Mouse (Mus musculus): ENCODE data around the gene Ypel4.
A peak's percentile ranks its signal among the peaks of the same experiment; 100 is the strongest.
"Not testable (repeated sequence)": the region's sequence is repeated elsewhere in the genome, so short reads cannot be mapped to it uniquely, and the experiment has no call there.

Ypel4 gene

GRCm38 (mm10) chr2:84728191-84728590 lies 5.7 kb upstream of the Ypel4 start:
- DNase-seq (ENCODE audit: low spot score), result not testable (repeated sequence)

DNA sequence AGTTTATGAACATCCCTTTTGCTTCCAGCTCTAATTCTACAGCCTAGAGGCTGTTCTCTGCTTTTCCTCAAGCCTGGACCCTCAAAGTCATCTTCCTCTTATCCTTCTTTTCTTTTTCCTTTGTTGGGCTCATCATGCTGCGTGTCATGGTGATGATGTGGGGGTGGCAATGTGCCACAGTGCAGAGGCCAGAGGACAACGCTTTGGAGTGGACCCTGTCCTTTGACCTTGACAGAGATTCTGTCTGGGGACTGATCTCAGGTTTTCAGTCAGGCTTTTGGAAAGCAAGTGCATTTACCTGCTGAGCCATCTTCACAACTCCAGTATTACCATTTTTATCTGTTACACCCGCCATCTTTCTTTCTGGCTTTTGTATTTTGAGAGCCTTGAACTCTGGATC lies 2.7 kb upstream of the Ypel4 start:
- no peak for DNase-seq (ENCODE audit: low spot score)

- DNase-seq (ENCODE audit: low spot score), result no peak
Observed at GRCm38 (mm10) chr2:84732394-84732793, 1.5 kb upstream of the Ypel4 start.

GRCm38 (mm10) chr2:84734351-84734864 lies 550 bp downstream of the Ypel4 start:
- no peak for DNase-seq (ENCODE audit: low spot score)

DNA sequence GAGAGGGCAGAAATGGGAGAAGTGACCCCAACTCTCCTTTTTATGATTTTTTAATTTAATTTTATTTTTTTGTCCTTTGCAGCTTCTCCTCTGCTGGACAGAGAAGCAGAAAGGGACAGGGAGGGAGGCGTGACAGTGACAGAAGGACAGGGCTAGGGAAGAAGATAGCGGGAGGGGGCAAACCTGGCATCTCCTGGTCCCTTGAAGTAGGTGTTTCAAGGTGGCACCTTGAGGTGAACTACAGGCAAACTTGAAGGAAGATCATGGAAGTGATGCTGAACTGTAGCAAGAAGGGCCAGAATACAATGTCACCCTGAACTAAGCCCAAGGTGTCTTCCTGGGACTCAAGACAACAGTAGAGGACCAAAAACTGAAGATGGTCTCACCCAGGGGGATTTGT lies 1.1 kb downstream of the Ypel4 start:
- no peak for DNase-seq (ENCODE audit: low spot score)

DNA sequence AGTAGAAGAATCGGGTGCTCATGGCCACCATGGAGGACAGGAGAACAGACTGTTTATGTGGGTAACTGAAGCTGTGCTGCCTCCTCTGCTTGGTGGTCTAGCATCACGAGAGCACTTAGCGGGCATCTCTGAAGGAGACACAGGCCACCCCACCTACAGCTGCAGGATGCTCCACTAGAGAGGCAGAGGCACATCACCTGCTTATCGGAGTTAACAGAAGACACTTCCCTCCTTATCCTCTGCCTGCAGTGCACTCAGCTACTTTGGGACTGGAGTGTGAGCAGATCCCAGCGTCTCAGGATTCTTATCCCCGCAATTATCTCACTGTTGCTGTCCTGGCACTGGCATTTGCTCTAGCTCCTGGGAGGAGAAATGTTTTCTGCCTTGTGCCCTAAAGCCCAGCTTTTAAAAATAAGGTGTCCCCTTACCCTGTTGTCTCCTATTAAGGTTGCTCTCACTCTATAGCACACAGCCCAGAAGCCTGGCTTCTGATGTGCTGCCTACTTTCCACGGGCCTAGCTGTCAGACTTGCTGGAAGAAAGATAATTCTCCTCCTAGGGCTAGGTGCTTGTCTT lies 1.6 kb downstream of the Ypel4 start:
- no peak for DNase-seq (ENCODE audit: low spot score)

- no peak for DNase-seq (ENCODE audit: low spot score)
Observed at GRCm38 (mm10) chr2:84736312-84737161, 2.7 kb downstream of the Ypel4 start.

- no peak for DNase-seq (ENCODE audit: low spot score)
Observed at GRCm38 (mm10) chr2:84737451-84737925, 3.6 kb downstream of the Ypel4 start.

DNA sequence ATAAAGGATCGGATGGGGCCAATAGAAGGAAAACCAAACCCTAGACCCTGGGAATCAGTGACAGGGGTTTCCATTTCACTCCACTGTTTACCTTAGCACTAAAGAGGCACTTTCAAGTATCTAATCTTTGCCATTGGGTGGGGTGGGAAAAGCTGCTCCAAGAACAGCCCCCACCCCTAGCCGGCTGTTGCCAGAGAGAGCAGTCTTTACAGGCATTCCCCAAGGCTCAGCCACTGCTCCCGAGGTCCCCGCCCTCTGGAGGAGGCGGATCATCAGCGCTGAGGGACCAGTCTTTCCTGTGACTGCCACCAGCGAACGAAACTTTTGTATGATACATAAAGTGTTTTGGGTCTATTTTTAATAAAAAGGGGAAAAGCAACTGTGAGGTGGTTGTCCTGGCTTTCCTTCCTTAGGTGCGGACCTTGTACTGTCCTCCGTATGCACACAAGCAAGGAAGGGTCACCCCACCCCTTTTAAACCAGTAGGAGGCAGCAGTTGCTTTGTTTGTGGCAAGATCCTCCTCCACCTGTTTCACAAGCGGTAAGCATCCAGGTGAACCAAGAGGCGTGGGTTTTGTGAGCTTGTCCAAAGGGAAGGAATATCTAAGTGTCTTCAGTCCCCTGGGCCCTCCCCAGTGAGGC lies 4.5 kb downstream of the Ypel4 start:
- DNase-seq (ENCODE audit: low spot score), result no peak

DNA sequence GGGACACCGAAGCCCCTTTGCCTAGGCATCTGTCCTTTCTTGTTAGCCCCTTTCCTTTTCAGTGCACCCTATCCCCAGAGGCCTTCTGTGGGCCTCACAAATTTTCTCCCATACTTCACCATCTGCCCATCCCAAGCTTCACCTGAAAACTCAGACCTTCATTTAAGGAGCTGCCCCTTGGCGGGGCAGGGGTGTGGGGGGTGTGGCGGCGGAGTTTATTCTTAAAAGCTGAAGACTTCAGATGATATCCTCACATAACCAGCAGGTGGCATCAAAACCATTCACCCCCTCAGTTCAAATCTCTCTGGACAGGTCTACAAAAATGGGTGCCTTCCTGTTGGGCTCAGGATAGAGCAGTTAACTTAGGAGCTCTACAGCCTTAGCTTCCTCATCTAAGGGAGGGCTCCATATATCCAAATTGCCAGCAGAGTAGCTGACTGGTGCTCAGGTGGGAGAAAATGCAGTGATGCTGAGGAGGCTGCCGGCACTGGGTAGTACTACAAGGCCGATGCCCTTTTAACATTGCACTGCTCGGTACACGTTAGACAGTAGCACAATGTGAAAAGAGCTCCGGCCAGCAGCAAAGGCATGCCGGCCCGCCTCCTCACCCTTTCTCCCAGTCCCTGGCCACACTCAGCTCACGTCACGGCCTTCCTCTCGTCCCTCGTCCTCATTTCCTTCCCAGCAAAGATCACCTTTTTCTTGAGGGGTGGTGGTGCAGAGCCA lies 6.9 kb downstream of the Ypel4 start:
- DNase-seq (ENCODE audit: low spot score), result no peak

- no peak for DNase-seq (ENCODE audit: low spot score)
Observed at GRCm38 (mm10) chr2:84741841-84742450, 8.1 kb downstream of the Ypel4 start.

- no peak for DNase-seq (ENCODE audit: low spot score)
Observed at GRCm38 (mm10) chr2:84742451-84743283, 8.8 kb downstream of the Ypel4 start.

GRCm38 (mm10) chr2:84743561-84743960 lies 9.7 kb downstream of the Ypel4 start, which contains the start of gene Gm19426:
Gm19426 (minus strand) TSS chr2:84743655.
- DNase-seq (ENCODE audit: low spot score), result peak; percentile 62

- peak; percentile 32 for DNase-seq (ENCODE audit: low spot score)
Observed at GRCm38 (mm10) chr2:84744126-84744525, 10.3 kb downstream of the Ypel4 start.

DNA sequence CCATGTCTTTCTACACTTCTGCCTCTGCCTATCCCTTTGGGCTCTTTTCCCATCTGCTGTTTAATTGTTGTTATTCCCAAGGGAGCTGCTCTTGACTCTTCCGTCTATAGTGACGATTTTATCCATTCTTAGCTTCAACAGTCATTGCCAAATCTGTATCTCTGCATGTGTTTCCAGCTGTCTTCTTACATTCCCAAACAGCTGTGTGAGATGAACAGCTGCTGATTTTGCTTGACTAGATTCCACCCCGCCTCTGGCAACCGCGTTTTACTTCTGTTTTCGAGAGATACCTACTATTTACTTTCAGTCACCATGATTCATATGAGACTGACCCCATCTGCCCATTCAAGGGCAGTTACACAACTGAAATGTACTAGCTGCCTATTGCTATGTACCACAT lies 16.3 kb downstream of the Ypel4 start:
- no peak for DNase-seq (ENCODE audit: low spot score)

DNA sequence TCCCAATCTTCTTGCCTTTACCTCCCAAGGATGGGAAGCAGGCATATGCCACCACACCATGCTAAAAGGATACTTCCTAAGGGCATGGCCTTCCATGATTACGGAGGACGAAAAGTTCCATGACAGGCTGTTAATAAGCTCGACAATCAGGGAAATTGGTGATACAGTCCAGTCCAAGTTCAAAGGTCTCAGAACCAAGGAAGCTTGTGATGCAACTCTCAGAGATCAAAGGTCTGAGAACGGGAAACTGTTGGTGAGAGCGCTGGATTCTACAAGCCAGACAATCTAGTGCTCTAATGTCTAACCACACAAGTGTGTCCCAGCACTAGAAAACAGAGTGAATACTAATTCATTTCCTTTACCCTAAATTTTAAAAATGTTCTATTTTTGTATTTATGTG lies 22.4 kb downstream of the Ypel4 start:
- no peak for DNase-seq (ENCODE audit: low spot score)

- DNase-seq (ENCODE audit: low spot score), result no peak
Observed at GRCm38 (mm10) chr2:84757026-84757682, 23.3 kb downstream of the Ypel4 start.

- no peak for DNase-seq (ENCODE audit: low spot score)
Observed at GRCm38 (mm10) chr2:84758542-84759127, 24.8 kb downstream of the Ypel4 start.

DNA sequence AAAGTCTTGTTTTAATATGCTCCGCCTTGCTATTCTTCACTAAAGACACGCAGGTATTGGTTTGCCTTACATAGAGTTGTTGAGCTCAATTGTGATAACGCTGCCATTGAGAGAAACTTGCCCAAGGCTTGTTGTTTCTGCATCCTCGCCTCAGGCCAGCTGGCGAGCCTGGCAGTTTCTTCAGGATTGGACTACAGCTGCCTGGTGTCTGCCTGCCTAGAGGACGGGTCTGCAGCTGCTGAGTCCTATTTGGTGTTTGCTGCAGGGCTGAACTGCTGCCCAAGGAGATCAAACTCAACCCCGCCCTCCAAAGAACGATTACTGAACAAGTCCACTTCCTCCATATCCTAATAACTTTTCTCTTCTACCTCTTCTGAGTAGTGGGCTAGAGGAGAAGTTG lies 26.9 kb downstream of the Ypel4 start:
- no peak for DNase-seq (ENCODE audit: low spot score)

GRCm38 (mm10) chr2:84761309-84761708 lies 27.5 kb downstream of the Ypel4 start:
- DNase-seq (ENCODE audit: low spot score), result no peak

All from urinary bladder, postnatal 25 days (tissue).